Mouse (Mus musculus) embryonic facial prominence, embryonic 15.5 days (tissue): Measurements from ENCODE around the gene Ift20. TPM values are rescaled to one million over a fixed set of nuclear protein-coding genes. Genes with fewer than 3 reads are reported as not detected.
"Not testable (repeated sequence)": the region's sequence is repeated elsewhere in the genome, so short reads cannot be mapped to it uniquely, and the experiment has no call there.

Source experiments
- ATAC-seq: fragments of 200-750 bp; cut with Nextera tagmentation; 2 replicates; pipeline ENCODE4 v1.8.0; 2017; ENCODE audit warnings: low read depth, moderate TSS enrichment; ENCODE audit not compliant: insufficient number of reproducible peaks, low FRiP score, low TSS enrichment
- H3K27ac ChIP-seq: fragments of 300-500 bp; sonication (generic); replicated peaks from 2 replicates; pipeline ENCODE4 v1.5.1; 2015; ENCODE audit warnings: mild to moderate bottlenecking, inconsistent platforms
- H3K27me3 ChIP-seq: fragments of 300-500 bp; sonication (generic); 2 replicates; pipeline ENCODE4 v1.6.1; 2015; ENCODE audit warnings: inconsistent platforms
- H3K36me3 ChIP-seq: fragments of 300-500 bp; sonication (generic); 2 replicates; pipeline ENCODE4 v1.6.1; 2015; ENCODE audit warnings: mild to moderate bottlenecking, inconsistent platforms
- H3K4me1 ChIP-seq: fragments of 300-500 bp; sonication (generic); 2 replicates; pipeline ENCODE4 v1.6.1; 2015; ENCODE audit warnings: inconsistent platforms
- H3K4me2 ChIP-seq: fragments of 300-500 bp; sonication (generic); replicated peaks from 2 replicates; pipeline ENCODE4 v1.6.1; 2015; ENCODE audit warnings: mild to moderate bottlenecking, inconsistent platforms
- H3K4me3 ChIP-seq: fragments of 300-500 bp; sonication (generic); replicated peaks from 2 replicates; pipeline ENCODE4 v1.5.1; 2015; ENCODE audit warnings: mild to moderate bottlenecking, inconsistent platforms
- H3K9ac ChIP-seq: fragments of 300-500 bp; sonication (generic); 2 replicates; pipeline ENCODE4 v1.6.1; 2015; ENCODE audit warnings: inconsistent platforms
- H3K9me3 ChIP-seq: fragments of 300-500 bp; sonication (generic); replicated peaks from 2 replicates; pipeline ENCODE4 v1.6.1; 2016; ENCODE audit warnings: inconsistent platforms
- WGBS: fragments of 180-500 bp; shearing (Covaris S2); methylation state at CpG from one replicate; pipeline ENCODE4 v1.1.7; 2015; 5-methylcytosine and 5-hydroxymethylcytosine counted together
- polyA plus RNA-seq: library from polyadenylated mRNA; unstranded; fragments of >200 nt; fragmentation: Nextera tagmentation; extraction: Ambion mirVana; gene quantifications from 2 replicates; pipeline ENCODE4 v1.2.1, GENCODE M21; 2015

Ift20 gene
- polyA plus RNA-seq, 1 experiment from 2014 or later, result 187 TPM

DNA sequence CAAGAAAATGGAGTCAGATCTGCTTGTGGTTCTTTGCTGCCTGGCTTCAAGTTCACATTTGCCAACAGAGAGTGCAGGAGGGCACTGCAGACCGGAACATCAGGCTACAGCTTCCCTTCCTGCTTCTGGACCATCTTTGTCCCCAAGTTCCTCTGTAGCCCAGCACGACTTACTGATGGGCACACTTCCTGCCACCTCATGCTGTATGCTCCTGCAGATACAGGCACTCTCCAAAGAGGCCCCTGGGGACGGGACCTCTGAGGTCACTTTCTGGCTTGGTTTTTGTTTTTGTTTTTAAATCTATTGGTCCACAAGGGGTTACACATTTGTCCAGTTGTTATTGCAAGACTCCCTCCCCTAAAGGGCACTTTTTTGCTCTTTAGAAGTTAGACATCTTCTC is 33.6 kb downstream of the Ift20 start:
- no peak overlapping the region for H3K9ac ChIP-seq
- no peaks in the 10 kb centered on the region for H3K9me3 ChIP-seq
- no peak overlapping the region for H3K27ac ChIP-seq
- no peak for ATAC-seq
- H3K4me1 ChIP-seq, result no peaks in the 10 kb centered on the region
- WGBS, result 51% methylated on average over 3 of the region's 3 CpGs
- H3K36me3 ChIP-seq, result peaks cover 33% of the 10 kb centered on the region
- no peaks in the 10 kb centered on the region for H3K27me3 ChIP-seq
- H3K4me2 ChIP-seq, result no peak overlapping the region
- H3K4me3 ChIP-seq, result no peak overlapping the region

DNA sequence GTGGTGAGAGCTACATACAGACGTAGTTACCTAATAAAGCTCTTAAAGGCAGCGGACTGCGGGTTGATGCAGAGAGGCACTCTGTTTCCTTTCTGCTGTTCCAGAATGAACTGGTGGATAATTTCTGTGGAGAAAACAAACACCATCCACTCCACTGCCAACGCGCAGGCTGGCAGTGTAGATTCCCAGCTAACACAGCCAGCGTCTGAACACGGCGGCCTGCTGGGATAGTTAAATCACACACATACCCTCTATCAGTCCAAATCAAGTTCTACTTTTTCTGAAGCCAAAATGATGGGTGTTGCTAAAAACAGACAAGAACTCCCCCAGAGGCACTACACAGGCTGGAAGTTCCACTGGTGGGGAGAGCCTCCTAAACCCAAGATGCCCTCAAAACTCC is 35.3 kb downstream of the Ift20 start:
- no peak overlapping the region for H3K27ac ChIP-seq
- ATAC-seq, result no peak
- no peaks in the 10 kb centered on the region for H3K4me1 ChIP-seq
- no peak overlapping the region for H3K4me3 ChIP-seq
- H3K4me2 ChIP-seq, result no peak overlapping the region
- H3K9ac ChIP-seq, result no peak overlapping the region
- 93% methylated on average over 8 of the region's 8 CpGs for WGBS
- H3K27me3 ChIP-seq, result no peaks in the 10 kb centered on the region
- no peaks in the 10 kb centered on the region for H3K9me3 ChIP-seq
- H3K36me3 ChIP-seq, result peaks cover 38% of the 10 kb centered on the region

DNA sequence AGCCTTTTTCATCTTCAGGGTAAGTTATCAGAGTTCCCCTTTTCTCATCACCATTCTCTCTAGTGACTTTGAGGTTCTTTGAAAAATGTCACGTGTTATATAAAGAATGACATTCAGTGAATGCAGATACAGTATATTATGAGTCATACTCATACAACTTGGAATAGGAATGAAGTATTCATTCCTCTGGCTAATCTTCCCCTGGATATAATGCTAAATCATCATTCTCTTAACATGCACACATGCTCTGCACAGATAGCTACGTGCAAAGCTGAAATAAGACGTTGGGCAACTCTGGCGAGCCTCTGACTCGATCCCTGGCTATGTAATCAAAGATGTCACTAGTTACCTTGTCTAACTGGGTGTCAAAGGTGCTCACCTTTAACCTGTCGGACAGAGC is 35.7 kb downstream of the Ift20 start:
- no peaks in the 10 kb centered on the region for H3K9me3 ChIP-seq
- ATAC-seq, result no peak
- no peaks in the 10 kb centered on the region for H3K27me3 ChIP-seq
- no peak overlapping the region for H3K4me3 ChIP-seq
- no peak overlapping the region for H3K9ac ChIP-seq
- no peak overlapping the region for H3K4me2 ChIP-seq
- 80% methylated on average over 6 of the region's 6 CpGs for WGBS
- H3K4me1 ChIP-seq, result no peaks in the 10 kb centered on the region
- no peak overlapping the region for H3K27ac ChIP-seq
- peaks cover 42% of the 10 kb centered on the region for H3K36me3 ChIP-seq

DNA sequence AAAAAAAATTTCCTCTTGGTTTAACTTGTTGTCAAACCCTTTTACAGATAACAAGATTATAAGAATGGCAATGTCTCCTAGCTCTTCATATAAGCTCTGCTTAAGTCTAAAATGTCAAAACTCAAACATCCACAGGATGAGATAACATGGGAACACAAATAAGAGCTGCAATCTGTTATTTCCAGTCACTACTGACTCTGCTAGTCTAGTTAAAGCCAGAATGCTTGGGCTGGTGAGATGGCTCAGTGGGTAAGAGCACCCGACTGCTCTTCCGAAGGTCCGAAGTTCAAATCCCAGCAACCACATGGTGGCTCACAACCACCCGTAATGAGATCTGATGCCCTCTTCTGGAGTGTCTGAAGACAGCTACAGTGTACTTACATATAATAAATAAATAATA is 37.9 kb downstream of the Ift20 start:
- H3K4me2 ChIP-seq, H3K27me3 ChIP-seq, ATAC-seq, H3K4me3 ChIP-seq, H3K27ac ChIP-seq, H3K9ac ChIP-seq, H3K4me1 ChIP-seq, H3K9me3 ChIP-seq: not testable (repeated sequence)
- H3K36me3 ChIP-seq, result peaks cover 58% of the 10 kb centered on the region
- WGBS, result 92% methylated on average over 4 of the region's 4 CpGs

DNA sequence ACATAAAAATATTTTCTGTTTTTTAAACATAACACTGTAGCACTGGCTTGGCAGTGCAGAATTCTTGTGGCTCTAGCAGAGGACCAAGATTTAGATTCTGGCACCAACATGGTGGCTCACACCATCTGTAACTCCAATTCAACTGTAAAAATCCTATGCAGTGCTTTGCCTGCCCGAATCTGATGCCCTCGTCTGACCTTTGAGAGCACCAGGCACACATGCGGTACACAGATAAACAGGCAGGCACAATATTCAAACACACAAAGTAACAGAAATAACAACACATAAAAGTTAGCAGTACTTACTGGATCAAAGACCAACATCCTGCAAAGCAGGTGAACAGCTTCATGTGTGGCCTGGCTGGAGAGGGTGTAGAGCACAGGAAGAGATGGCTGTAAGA is 38.4 kb downstream of the Ift20 start:
- H3K9ac ChIP-seq, result no peak overlapping the region
- H3K9me3 ChIP-seq, result no peaks in the 10 kb centered on the region
- no peaks in the 10 kb centered on the region for H3K27me3 ChIP-seq
- ATAC-seq, result no peak
- H3K36me3 ChIP-seq, result peaks cover 61% of the 10 kb centered on the region
- H3K4me2 ChIP-seq, result no peak overlapping the region
- 92% methylated on average over 3 of the region's 3 CpGs for WGBS
- no peak overlapping the region for H3K4me3 ChIP-seq
- H3K4me1 ChIP-seq, result no peaks in the 10 kb centered on the region
- no peak overlapping the region for H3K27ac ChIP-seq

DNA sequence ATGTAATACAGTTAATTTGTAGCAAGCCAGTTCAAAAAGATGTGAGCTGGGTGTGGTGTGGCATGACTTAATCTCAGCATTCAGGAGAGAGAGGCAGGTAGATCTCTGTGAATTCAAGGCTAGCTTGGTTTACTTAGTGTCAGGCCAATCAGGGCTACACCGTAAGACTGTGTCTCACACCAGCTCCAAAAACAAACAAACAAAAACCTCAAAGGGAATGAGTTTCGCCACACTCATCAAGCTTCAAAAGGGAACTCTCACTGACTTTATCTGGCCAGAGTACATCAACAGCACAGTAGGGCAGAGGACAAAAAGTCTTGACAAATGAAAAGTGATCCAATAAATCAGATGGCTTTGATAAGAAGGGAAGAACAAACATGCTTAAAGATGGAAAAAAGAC is 38.8 kb downstream of the Ift20 start:
- no peak for ATAC-seq
- Histone ChIP-seq H3K27ac (no peak overlapping the region), H3K9ac (no peak overlapping the region), H3K9me3 (no peaks in the 10 kb centered on the region), H3K4me3 (no peak overlapping the region), H3K4me1 (no peaks in the 10 kb centered on the region), H3K4me2 (no peak overlapping the region), H3K36me3 (peaks cover 65% of the 10 kb centered on the region), H3K27me3 (no peaks in the 10 kb centered on the region)
- WGBS, result 80% methylated on average over 2 of the region's 2 CpGs

DNA sequence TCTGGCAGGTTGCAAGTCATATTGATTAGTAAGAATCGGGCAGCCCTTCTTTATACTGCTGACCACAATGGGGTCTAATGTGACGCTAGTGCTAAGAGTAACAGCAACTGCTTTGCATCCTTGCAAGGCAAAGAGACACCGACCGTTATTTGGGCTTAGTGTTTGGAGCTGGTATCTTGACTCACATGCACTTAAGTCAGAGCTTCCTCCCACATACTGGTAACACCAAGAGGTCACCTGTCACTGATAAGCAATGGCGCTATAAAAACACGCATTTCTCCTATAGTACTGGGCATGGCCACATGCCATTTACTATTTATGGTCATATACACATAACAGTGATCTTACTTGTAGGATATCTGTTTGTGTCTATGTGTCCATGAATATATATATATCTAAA is 46.7 kb downstream of the Ift20 start:
- H3K27me3 ChIP-seq, result no peaks in the 10 kb centered on the region
- WGBS, result 91% methylated on average over 6 of the region's 6 CpGs
- no peak for ATAC-seq
- H3K9ac ChIP-seq, result no peak overlapping the region
- H3K4me3 ChIP-seq, result no peak overlapping the region
- no peak overlapping the region for H3K4me2 ChIP-seq
- H3K36me3 ChIP-seq, result peaks cover 56% of the 10 kb centered on the region
- no peak overlapping the region for H3K27ac ChIP-seq
- no peaks in the 10 kb centered on the region for H3K4me1 ChIP-seq
- H3K9me3 ChIP-seq, result no peaks in the 10 kb centered on the region

DNA sequence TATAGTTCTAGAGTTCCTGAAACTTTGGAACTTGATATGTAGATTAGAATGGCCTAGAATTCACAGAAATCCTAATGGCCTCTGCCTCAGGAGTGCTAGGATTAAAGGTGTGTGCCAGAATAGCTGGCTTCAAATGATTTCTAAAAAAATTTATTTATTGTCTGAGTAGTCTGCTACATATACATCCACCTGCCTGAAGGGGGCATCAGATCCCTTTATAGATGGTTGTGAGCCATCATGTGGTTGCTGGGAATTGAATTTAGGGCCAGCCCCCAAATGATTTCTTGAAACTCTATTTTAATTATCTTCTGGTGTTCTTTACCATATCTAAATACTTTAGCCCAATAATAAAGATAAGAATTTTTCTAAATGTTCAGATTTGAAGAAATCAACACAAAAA is 49.9 kb downstream of the Ift20 start:
- H3K9me3 ChIP-seq, result no peaks in the 10 kb centered on the region
- H3K27me3 ChIP-seq, result no peaks in the 10 kb centered on the region
- no peak overlapping the region for H3K4me3 ChIP-seq
- no peak overlapping the region for H3K4me2 ChIP-seq
- H3K4me1 ChIP-seq, result no peaks in the 10 kb centered on the region
- no peak for ATAC-seq
- H3K36me3 ChIP-seq, result peaks cover 29% of the 10 kb centered on the region
- no peak overlapping the region for H3K27ac ChIP-seq
- no peak overlapping the region for H3K9ac ChIP-seq

DNA sequence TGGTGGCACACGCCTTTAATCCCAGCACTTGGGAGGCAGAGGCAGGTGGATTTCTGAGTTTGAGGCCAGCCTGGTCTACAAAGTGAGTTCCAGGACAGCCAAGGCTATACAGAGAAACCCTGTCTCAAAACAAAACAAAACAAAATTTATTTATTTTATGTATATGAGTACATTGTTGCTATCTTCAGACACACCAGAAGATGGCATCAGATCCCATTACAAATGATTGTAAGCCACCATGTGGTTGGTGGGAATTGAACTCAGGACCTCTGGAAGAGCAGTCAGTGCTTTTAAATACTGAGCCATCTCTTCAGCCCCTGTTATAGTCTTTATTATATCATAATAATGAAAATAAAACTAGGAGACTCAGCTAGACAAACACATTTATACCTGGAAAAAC is 51.5 kb downstream of the Ift20 start:
- 84% methylated on average over 1 of the region's 1 CpGs for WGBS
- not testable (repeated sequence) for ATAC-seq
- H3K36me3 ChIP-seq, result peaks cover 25% of the 10 kb centered on the region

More for the DNA sequence above, 51.5 kb downstream of the Ift20 start:
- H3K27ac ChIP-seq, H3K9ac ChIP-seq, H3K4me1 ChIP-seq, H3K9me3 ChIP-seq, H3K27me3 ChIP-seq, H3K4me2 ChIP-seq, H3K4me3 ChIP-seq: not testable (repeated sequence)

Other genes starting within 250 kb of the Ift20 start
- gene BC030499, start 245.5 kb upstream of the Ift20 start, polyA plus RNA-seq, result 0.29 TPM in 2 replicates
- 29.2 and 30.3 TPM in 2 replicates for gene Spag5, start 234.8 kb upstream of the Ift20 start, polyA plus RNA-seq
- gene Aldoc, start 213.4 kb upstream of the Ift20 start, polyA plus RNA-seq, result 30.1 and 36.8 TPM in 2 replicates
- 78.0 and 84.9 TPM in 2 replicates for gene Pigs, start 207.9 kb upstream of the Ift20 start, polyA plus RNA-seq
- 46.9 and 54.2 TPM in 2 replicates for gene Unc119, start 192.9 kb upstream of the Ift20 start, polyA plus RNA-seq
- gene Foxn1, start 149.8 kb upstream of the Ift20 start, polyA plus RNA-seq, result 4.2 and 4.6 TPM in 2 replicates
- gene Slc13a2, start 114.1 kb upstream of the Ift20 start, polyA plus RNA-seq, result 0.07 and 0.11 TPM in 2 replicates
- gene Slc46a1, start 70.7 kb upstream of the Ift20 start, polyA plus RNA-seq, result 15.5 and 19.0 TPM in 2 replicates
- 2.3 and 2.5 TPM in 2 replicates for gene Sarm1, start 38.6 kb upstream of the Ift20 start, polyA plus RNA-seq
- 2.0 and 4.4 TPM in 2 replicates for gene Vtn, start 37.3 kb upstream of the Ift20 start, polyA plus RNA-seq
- 0.17 TPM in 1 of 2 replicates, not detected in the other for gene Sebox, start 32.9 kb upstream of the Ift20 start, polyA plus RNA-seq
- 41.5 and 45.1 TPM in 2 replicates for gene Tmem199, start 24.2 kb upstream of the Ift20 start, polyA plus RNA-seq
- gene Poldip2, start 24.2 kb upstream of the Ift20 start, polyA plus RNA-seq, result 167 and 170 TPM in 2 replicates
- gene Tnfaip1, start within 50 bp of the Ift20 start, polyA plus RNA-seq, result 79.6 and 80.7 TPM in 2 replicates
- gene Tmem97, start 14.4 kb downstream of the Ift20 start, polyA plus RNA-seq, result 73.4 and 73.5 TPM in 2 replicates
- 10.8 and 12.3 TPM in 2 replicates for gene Nlk, start 161.0 kb downstream of the Ift20 start, polyA plus RNA-seq
- gene Ccnq, start 215.4 kb downstream of the Ift20 start, polyA plus RNA-seq, result 39.8 and 41.9 TPM in 2 replicates